Mouse (Mus musculus) lung, postnatal 0 days (tissue): ENCODE measurements around the gene Sim1.

Experiments
- CTCF ChIP-seq: IDR thresholded peaks from 2 replicates; pipeline ENCODE4 v1.5.1; 2016; ENCODE audit warnings: antibody characterized with exemption, mild to moderate bottlenecking
- EP300 ChIP-seq: IDR thresholded peaks from 2 replicates; pipeline ENCODE4 v1.6.1; 2016; ENCODE audit warnings: antibody characterized with exemption, mild to moderate bottlenecking, control low read depth

- no peak for TF ChIP-seq EP300
- TF ChIP-seq CTCF: no peak
Observed at GRCm38 (mm10) chr10:50973625-50974024, 79.1 kb downstream of the Sim1 start.
